Mouse (Mus musculus): ENCODE results near the gene Gm28230. TPM values are rescaled to one million over a fixed set of nuclear protein-coding genes. Genes with fewer than 3 reads are reported as not detected.

Gm28230 gene
- total and polyA plus RNA-seq, 2 experiments from 2014 or later = 1.6 TPM; not detected in 1

DNA sequence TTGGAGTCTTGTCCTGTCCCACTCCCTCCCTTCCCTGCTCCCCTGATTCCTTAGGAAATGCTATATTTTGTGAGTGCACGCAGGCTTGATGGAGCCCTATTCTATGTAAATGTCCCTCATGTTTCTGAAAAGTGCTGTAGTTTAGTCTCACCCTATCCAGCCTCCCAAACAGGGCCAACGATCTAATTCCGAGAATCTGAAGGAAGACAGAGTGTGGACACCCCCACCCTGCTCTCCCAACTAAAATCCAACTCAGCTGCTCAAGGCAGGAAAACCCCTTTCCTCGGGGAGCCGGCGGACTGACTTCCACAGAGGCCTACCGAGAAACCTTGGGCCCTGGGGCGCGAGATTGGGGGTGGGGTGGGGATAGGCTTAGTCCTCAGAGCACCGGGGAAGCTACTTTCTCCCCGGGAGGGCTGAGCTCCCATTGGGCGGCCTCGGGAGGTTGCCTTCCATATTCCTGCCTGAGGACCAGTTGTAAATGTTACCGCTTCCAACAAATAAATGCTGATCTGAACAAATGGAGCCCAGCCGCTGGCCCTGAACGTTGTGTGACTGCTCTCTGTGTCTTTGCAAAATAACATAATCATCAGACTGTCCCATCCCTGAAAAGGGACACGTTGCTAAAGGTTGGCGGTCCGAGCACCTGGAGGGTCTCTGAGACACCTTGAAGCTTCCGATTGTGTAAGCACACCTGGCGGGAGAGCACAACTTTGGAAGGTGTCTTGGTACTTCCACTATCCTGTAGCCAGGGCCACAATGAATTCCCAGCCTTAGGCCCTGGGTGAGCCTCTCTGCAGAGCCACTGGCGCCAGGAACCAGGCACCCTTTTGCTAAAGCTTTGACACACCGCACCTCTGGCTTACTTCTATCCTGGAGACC lies 26.6 kb upstream of the Gm28230 start:
- ATAC-seq (ENCODE audit: insufficient read depth, low read depth) (no peak), DNase-seq (ENCODE audit: low spot score) (no peak)
- no peak overlapping the region for H3K27ac ChIP-seq (ENCODE audit: low read depth)
- peaks cover 99% of the 10 kb centered on the region for H3K27me3 ChIP-seq (ENCODE audit: control insufficient read depth, insufficient read depth, low read length)
- H3K9me3 ChIP-seq (replicated peaks; ENCODE audit: control insufficient read depth, low read length) = no peaks in the 10 kb centered on the region
- H3K4me3 ChIP-seq (ENCODE audit: low read depth, low read length) = no peak overlapping the region
- H3K9ac ChIP-seq (replicated peaks; ENCODE audit: low read depth, low read length) = no peak overlapping the region
- no peak overlapping the region for H3K4me2 ChIP-seq (ENCODE audit: low read depth, low read length)
- no peaks in the 10 kb centered on the region for H3K36me3 ChIP-seq (replicated peaks; ENCODE audit: control insufficient read depth, insufficient read depth, low read length)
- H3K4me1 ChIP-seq (ENCODE audit: control insufficient read depth, insufficient read depth) = no peaks in the 10 kb centered on the region
- 5% methylated on average over 23 of the region's 23 CpGs for WGBS
- no peak for TF ChIP-seq CTCF (IDR thresholded peaks at IDR 0.05; ENCODE audit: low read depth)
- no peak for TF ChIP-seq EP300 (IDR thresholded peaks at IDR 0.05; ENCODE audit: low read depth)

DNA sequence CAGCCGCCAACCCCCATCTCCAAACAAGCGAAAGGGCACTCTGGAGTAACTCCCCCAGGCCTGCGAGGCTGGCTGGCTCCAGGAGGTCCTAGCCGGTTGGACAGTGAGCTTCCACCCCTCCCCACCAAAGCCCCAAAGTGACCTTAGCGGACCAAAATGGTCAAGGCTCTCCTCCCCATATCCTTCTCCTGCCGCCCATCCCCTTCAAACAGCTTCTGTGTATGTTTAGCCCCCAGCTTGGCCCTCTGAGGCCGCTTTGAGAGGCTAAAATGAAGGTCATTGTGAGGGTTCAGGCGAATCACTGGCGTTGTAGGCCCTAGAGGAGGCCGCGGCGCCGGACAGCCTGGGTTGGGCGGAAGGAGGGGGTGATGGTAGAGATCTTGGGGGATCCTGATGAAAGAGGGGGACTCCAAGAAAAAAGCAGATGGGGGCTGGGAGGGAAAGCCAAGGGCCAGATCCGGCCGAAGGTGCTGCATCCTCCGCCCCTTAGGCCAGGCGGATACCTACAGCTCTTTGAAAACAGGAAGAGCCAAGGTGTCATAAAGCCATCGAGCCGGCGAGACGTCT lies 25.9 kb upstream of the Gm28230 start:
- Histone ChIP-seq H3K27me3 (ENCODE audit: control insufficient read depth, insufficient read depth, low read length) (peaks cover 99% of the 10 kb centered on the region), H3K4me1 (ENCODE audit: control insufficient read depth, insufficient read depth) (no peaks in the 10 kb centered on the region), H3K4me2 (ENCODE audit: low read depth, low read length) (no peak overlapping the region), H3K4me3 (ENCODE audit: low read depth, low read length) (no peak overlapping the region), H3K9me3 (replicated peaks; ENCODE audit: control insufficient read depth, low read length) (no peaks in the 10 kb centered on the region), H3K36me3 (replicated peaks; ENCODE audit: control insufficient read depth, insufficient read depth, low read length) (no peaks in the 10 kb centered on the region), H3K9ac (replicated peaks; ENCODE audit: low read depth, low read length) (no peak overlapping the region), H3K27ac (ENCODE audit: low read depth) (no peak overlapping the region)
- no peak for TF ChIP-seq CTCF (IDR thresholded peaks at IDR 0.05; ENCODE audit: low read depth)
- TF ChIP-seq EP300 (IDR thresholded peaks at IDR 0.05; ENCODE audit: low read depth) = no peak
- DNase-seq (ENCODE audit: low spot score) = no peak
- WGBS = 7% methylated on average over 22 of the region's 22 CpGs
- no peak for ATAC-seq (ENCODE audit: insufficient read depth, low read depth)

DNA sequence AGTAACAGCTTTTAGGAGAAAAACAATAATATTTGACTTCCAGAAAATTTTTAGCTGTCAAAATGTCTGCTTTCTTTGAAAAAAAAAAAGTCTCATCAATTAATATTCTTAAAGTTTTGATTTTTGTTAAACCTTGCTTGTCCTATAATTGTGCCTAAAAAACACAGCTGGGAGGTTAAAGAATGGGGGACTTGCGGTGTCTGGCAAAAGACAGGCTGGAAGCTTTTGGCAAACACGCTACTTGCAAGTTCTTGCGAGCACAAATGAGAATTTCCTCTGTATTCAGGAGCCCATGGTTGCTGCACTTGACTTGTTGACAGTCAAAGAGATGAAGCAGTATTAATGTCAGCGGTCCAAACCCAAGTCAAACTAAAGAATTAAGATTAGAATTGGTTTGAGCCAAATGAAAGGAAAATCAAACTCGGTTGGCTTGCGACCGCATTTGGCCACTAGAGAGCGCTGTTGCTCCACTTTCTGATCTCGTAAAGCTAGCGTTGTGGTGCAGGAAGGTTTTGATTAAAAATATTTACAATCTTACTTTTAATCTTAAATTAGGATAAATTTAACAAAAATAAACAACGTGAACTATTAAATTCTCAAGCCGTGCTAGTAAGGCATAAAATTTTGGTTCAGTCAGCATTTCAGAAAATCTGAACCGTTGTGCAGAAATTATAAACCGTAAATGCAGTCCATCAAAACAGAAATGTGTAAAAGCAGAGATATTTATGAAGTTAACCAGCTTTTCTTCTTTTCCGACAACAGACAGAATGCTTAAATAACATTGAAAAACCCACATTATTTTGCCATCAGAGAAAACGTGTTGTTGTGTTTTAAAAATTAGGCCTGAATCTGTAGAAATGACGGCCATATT lies 24.3 kb upstream of the Gm28230 start:
- Histone ChIP-seq H3K4me2 (ENCODE audit: low read depth, low read length) (no peak overlapping the region), H3K4me3 (ENCODE audit: low read depth, low read length) (no peak overlapping the region), H3K27ac (ENCODE audit: low read depth) (no peak overlapping the region), H3K9ac (replicated peaks; ENCODE audit: low read depth, low read length) (no peak overlapping the region), H3K9me3 (replicated peaks; ENCODE audit: control insufficient read depth, low read length) (no peaks in the 10 kb centered on the region), H3K36me3 (replicated peaks; ENCODE audit: control insufficient read depth, insufficient read depth, low read length) (no peaks in the 10 kb centered on the region), H3K4me1 (ENCODE audit: control insufficient read depth, insufficient read depth) (no peaks in the 10 kb centered on the region), H3K27me3 (ENCODE audit: control insufficient read depth, insufficient read depth, low read length) (peaks cover 98% of the 10 kb centered on the region)
- TF ChIP-seq CTCF (IDR thresholded peaks at IDR 0.05; ENCODE audit: low read depth) (peak; percentile 86), EP300 (IDR thresholded peaks at IDR 0.05; ENCODE audit: low read depth) (no peak)
- no peak for ATAC-seq (ENCODE audit: insufficient read depth, low read depth)
- WGBS = 17% methylated on average over 17 of the region's 17 CpGs
- peak; percentile 65 for DNase-seq (ENCODE audit: low spot score)

DNA sequence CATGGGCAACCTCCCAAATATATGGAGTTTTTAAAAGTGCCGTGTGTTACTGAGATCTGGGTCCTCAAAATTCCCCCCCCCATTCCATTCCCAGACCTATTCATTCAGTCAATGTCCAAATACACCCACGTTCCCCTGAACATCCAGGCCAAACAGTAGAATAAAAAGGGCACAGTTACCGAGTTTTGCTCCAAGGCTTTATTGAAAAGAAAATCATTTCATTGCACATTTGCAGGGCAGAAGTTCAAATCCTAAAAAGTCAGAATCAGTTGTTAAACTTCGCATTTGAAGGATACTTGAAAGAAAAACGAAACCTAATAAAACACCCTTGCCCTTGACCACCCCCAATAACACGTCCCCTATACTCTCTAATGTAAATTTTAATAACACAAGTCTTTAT lies 23.7 kb upstream of the Gm28230 start:
- 23% methylated on average over 6 of the region's 6 CpGs for WGBS
- peaks cover 98% of the 10 kb centered on the region for H3K27me3 ChIP-seq (ENCODE audit: control insufficient read depth, insufficient read depth, low read length)

DNA sequence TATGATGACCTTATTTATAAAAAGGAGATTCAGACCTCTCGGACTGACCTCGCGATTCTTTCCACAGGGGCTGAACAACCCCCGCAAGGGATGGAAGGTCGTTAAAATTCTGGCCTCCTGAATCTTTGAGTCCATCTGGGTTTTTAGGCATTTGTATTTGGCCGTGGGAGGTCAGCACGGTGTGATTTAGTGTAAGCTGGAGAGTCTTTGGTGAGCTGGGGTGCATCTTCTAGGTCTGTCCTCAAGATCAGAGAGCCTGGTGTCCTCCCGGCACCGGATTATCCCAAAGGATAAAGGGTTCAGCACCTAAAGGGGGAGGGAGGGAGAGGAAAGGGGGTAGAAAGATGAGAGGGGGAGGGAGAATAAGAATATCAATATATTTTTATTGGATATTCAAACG lies 23.2 kb upstream of the Gm28230 start:
- no peak overlapping the region for H3K4me2 ChIP-seq (ENCODE audit: low read depth, low read length)
- H3K36me3 ChIP-seq (replicated peaks; ENCODE audit: control insufficient read depth, insufficient read depth, low read length) = no peaks in the 10 kb centered on the region
- H3K9ac ChIP-seq (replicated peaks; ENCODE audit: low read depth, low read length) = no peak overlapping the region
- H3K27me3 ChIP-seq (ENCODE audit: control insufficient read depth, insufficient read depth, low read length) = peaks cover 98% of the 10 kb centered on the region
- DNase-seq (ENCODE audit: low spot score) (no peak), ATAC-seq (ENCODE audit: insufficient read depth, low read depth) (no peak)
- TF ChIP-seq EP300 (IDR thresholded peaks at IDR 0.05; ENCODE audit: low read depth) (no peak), CTCF (IDR thresholded peaks at IDR 0.05; ENCODE audit: low read depth) (no peak)
- WGBS = 13% methylated on average over 10 of the region's 10 CpGs
- H3K27ac ChIP-seq (ENCODE audit: low read depth) = no peak overlapping the region
- no peaks in the 10 kb centered on the region for H3K9me3 ChIP-seq (replicated peaks; ENCODE audit: control insufficient read depth, low read length)
- H3K4me1 ChIP-seq (ENCODE audit: control insufficient read depth, insufficient read depth) = no peaks in the 10 kb centered on the region
- no peak overlapping the region for H3K4me3 ChIP-seq (ENCODE audit: low read depth, low read length)

More for the DNA sequence above, 23.7 kb upstream of the Gm28230 start:
- H3K4me1 ChIP-seq (ENCODE audit: control insufficient read depth, insufficient read depth) = no peaks in the 10 kb centered on the region
- H3K4me3 ChIP-seq (ENCODE audit: low read depth, low read length) = no peak overlapping the region
- H3K27ac ChIP-seq (ENCODE audit: low read depth) = no peak overlapping the region
- no peaks in the 10 kb centered on the region for H3K9me3 ChIP-seq (replicated peaks; ENCODE audit: control insufficient read depth, low read length)
- TF ChIP-seq EP300 (IDR thresholded peaks at IDR 0.05; ENCODE audit: low read depth) = no peak
- no peak for TF ChIP-seq CTCF (IDR thresholded peaks at IDR 0.05; ENCODE audit: low read depth)
- no peak overlapping the region for H3K4me2 ChIP-seq (ENCODE audit: low read depth, low read length)
- DNase-seq (ENCODE audit: low spot score) (no peak), ATAC-seq (ENCODE audit: insufficient read depth, low read depth) (no peak)
- H3K36me3 ChIP-seq (replicated peaks; ENCODE audit: control insufficient read depth, insufficient read depth, low read length) = no peaks in the 10 kb centered on the region
- no peak overlapping the region for H3K9ac ChIP-seq (replicated peaks; ENCODE audit: low read depth, low read length)
